Mouse (Mus musculus): ENCODE results near the gene Cib2.

Cib2 gene

DNA sequence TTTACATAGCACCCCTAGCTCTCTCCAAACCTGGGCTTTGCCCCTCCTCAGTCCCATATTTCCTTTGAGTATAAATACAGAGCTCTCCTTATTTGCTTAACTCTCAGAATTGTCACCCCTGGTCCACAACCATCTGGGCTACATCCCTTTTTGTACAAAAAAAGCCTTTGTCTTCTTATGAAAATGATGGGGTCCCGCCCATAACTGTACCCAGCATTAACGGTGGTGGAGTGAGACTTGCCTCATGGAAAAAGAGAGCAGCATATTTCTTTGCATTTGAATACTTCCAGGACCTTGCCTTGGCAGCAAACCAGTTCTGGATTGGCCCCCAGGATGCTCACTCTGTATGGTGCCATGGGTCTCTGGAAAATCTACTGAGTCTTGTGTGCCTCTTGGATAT is 30.1 kb downstream of the Cib2 start:
- POLR2A ChIA-PET, result no interaction called here
- CTCF ChIA-PET, result interaction anchor here in 3 of 4 experiments (0.5 to 0.8 kb wide), 3 partner anchors 17 to 329 kb away, joined by 3 read pairs; no protein-coding TSS in a partner anchor

DNA sequence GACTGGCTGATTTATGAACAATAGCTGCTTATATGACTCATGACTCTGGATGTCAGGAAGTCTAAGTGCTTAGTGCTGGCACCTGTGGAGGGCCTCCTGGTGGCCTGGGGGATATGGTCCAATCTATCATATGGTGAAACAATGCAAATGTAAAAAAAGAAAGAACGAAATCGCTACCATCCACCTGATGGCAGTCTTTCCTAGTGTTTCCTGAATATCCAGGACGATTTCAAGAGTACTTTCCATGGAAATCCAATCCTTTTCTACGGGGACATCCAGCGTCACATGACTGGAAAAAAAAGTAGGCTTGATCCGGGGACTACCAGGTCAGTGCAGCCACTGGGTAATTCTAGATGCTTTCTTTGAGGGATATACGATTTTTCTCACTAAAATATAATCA is 32.3 kb downstream of the Cib2 start:
- ChIA-PET CTCF (interaction anchor here in 2 of 4 experiments (0.6 to 1.5 kb wide), 2 partner anchors 106 to 149 kb away, joined by 3 read pairs; no protein-coding TSS in a partner anchor), POLR2A (interaction anchor here in 1 of 4 experiments (1.1 kb wide), 1 partner anchor 41 kb away, joined by 3 read pairs; no protein-coding TSS in a partner anchor)

DNA sequence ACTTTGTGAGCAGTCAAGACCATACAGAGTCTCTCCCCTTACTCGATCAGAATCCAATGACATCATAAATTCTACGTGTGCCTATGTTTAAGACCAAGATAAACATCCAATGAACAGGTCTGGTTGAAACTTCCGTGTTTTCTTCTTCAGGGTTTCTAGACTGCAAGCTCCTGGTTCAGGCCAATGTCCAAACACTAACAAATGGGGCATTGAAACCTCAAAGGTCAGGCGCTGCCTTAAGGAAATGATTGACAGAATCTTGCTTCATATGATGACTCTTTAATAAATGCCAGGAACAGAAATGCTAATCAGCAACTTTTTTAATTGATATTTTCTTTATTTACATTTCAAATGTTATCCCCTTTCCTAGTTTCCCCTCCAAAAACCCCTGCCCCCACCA is 39.7 kb downstream of the Cib2 start:
- POLR2A ChIA-PET, result no interaction called here

DNA sequence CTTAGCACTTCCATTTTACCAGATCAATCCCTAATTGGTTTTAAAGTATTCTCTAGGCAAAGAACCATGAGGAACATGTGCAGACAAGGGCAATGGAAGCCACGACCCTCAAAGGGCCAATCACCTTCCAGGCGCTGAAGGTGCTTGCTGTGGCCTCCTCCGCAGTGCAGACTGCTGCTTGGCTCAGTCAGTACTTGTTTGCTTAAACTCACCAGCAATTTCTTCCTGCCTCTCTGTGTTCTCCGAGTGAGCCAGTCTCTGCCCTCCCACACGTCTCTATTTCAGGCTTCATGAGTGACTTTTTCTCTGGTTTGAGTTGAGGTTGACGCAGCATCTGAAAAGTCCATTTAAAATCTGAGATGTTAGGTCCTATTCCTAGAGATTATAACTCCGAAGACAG is 41.1 kb downstream of the Cib2 start:
- POLR2A ChIA-PET, result interaction anchor here in 1 of 4 experiments (0.9 kb wide), 1 partner anchor 20 kb away, joined by 3 read pairs; the partner anchor contains the start of gene Sh2d7
- CTCF ChIA-PET, result no interaction called here

More for the DNA sequence above, 39.7 kb downstream of the Cib2 start:
- CTCF ChIA-PET, result no interaction called here

DNA sequence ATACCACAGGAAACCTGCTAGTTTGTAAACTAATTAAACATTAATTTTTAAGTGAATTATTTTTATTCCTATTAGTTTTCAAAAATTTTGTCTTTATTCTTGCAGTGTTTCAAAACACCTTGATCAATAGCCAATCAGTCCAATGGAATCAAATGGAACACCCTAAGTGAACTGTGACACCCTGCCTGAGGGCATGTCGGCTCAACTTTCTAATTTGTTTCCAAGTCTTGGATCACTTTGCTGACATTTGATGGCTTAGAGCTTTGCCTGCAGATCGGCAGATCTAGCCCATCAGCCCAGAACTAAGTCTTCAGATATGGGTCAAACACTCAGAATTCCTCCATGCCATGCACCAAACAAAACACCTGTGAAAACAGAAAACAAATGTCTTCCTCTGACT is 44.0 kb downstream of the Cib2 start:
- ChIA-PET POLR2A (interaction anchor here in 2 of 4 experiments (0.7 to 0.8 kb wide), 2 partner anchors 10 to 176 kb away, joined by 3 read pairs; no protein-coding TSS in a partner anchor), CTCF (no interaction called here)

DNA sequence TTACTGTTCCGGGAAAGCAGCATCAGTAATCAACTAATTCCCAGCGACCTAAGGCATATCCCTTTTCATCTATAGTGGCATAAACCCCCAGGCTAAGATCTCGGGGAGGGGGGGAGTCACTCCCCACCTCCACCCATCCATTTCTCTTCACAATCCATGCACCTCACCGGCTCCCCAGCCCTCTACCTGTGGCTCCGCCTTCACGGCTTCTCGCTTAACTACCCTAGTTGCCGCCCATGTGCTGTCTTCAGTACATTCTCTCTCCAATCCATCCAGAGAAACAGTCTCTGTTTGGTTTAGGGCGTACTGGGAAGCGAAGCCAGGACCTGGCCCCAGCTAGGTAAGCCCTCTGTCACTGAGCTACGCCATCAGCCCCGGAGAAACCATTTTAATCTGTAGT is 57.1 kb downstream of the Cib2 start:
- ChIA-PET POLR2A (interaction anchor here in 1 of 4 experiments (0.6 to 2.1 kb wide), 3 partner anchors 9 to 635 kb away, joined by 3 to 8 read pairs (median 3); partner anchors contain the start of gene Idh3a), CTCF (interaction anchor here in 1 of 4 experiments (0.6 kb wide), 1 partner anchor 340 kb away, joined by 3 read pairs; no protein-coding TSS in a partner anchor)

DNA sequence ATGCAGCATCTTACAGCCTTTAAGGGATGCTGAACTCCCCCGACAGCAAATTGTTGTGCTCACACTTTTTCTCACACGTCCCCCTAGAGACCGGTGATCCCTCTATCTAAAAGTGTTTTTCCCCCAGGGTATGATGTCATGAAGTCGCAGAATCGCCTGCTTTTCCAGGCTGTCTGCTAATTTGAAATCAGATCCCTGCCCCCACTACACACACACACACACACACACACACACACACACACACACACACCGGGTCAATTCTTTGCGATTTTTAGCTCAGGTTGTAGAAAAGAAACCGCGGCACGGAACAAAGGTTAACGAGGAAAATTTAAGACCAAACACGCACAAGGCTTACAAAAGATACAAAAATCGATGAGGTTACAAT is 57.9 kb downstream of the Cib2 start:
- POLR2A ChIA-PET, result interaction anchor here in 1 of 4 experiments (0.6 to 2.1 kb wide), 3 partner anchors 9 to 636 kb away, joined by 3 to 8 read pairs (median 3); partner anchors contain the start of gene Idh3a
- CTCF ChIA-PET, result interaction anchor here in 2 of 4 experiments (0.6 to 0.7 kb wide), 2 partner anchors 83 to 339 kb away, joined by 3 read pairs; no protein-coding TSS in a partner anchor

DNA sequence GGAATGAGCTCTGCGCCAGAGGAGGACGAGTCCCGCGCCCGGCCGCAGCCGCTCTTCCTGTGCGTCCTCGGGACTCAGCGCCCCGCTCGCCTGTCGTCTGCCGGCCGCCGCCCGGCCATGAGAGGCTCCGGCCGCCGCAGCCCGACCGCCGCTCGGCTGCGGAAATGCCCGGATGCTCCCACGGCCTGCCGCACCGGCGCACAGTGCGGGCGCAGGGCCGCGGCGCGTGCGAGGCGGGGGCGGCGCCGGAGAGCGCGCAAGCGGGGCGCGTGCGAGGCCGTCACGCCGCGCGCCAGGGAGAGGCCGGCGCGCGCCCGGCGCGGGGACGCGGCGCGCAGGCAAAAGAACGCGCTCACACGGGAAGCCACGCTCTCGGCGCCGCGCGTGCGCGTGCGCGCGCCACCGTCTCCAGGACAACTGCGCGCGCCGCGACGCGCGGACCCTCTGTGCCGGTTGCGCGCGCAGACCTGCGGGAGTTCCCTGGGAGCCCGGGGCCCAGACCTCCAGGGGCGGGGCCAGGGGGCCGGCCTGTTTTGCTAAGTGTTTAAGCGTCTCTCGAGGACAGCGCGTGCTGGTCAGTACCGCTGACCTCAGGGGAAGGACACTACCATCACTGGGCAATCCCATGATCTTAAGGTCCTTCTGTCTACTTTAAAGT is 58.4 kb downstream of the Cib2 start, which contains the start of gene Dmxl2:
TSS of gene Dmxl2 (minus strand) at position 174 of the 658 bp plus-strand sequence.
- POLR2A ChIA-PET, result interaction anchor here in 2 of 4 experiments (1.0 to 2.1 kb wide), 4 partner anchors 10 to 390 kb away, joined by 3 to 8 read pairs (median 4); partner anchors contain the start of gene Idh3a (in 1 of the 2)
- CTCF ChIA-PET, result interaction anchor here in 2 of 4 experiments (0.5 to 0.7 kb wide), 4 partner anchors 12 to 440 kb away, joined by 3 to 4 read pairs (median 3); no protein-coding TSS in a partner anchor

DNA sequence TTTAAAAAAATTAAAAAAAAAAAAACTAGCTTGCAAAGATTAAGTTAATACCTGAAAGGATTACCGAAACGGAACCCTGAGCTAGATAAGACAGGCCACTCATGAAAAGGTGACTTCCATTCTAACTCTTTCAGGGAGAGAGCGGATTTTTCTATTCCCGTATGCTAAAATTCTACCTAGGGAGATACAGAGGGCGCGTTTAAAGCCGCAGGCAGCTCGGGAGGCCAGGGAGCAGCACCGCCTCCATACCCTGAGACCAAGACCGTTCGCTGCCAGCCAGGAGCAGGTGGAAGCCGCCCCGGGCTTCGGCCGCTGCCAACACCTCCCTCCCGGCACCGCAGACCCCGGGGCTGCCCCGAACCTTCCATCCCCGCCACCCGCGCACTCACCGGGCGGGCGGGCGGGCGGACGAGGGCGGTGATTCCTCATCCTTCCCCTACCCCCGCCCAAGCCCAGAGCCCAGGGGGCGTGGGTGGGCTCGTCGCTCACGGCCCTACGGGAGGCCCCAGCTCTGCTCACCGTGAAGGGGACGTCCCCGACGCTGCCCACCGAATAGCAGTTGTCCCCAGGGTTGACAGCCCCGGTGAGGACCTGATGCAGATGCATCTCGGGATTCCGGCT is 59.1 kb downstream of the Cib2 start:
- CTCF ChIA-PET, result interaction anchor here in 1 of 4 experiments (0.5 to 0.7 kb wide), 3 partner anchors 11 to 440 kb away, joined by 3 to 4 read pairs (median 3); no protein-coding TSS in a partner anchor
- POLR2A ChIA-PET, result interaction anchor here in 3 of 4 experiments (0.7 to 2.1 kb wide), 5 partner anchors 9 to 391 kb away, joined by 3 to 8 read pairs (median 4); partner anchors contain the start of gene Idh3a (in 1 of the 3)

DNA sequence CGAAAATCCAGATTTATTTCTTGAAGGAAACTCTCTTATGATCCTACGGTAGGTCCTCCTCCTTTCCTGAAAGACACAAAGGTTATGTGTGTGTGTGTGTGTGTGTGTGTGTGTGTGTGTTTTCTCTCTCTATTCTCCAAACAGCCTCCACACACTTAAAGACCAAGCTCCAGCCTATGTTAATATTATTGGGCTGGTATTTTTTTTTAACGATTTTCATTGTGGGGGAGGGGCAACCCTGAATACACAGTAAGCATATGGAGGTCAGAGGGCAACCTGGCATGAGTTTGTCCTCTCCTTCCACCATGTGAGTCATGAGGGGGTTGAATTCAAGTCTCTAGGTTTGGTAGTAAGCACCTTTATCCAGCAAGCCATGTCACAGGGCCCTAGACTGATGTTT is 60.2 kb downstream of the Cib2 start:
- CTCF ChIA-PET, result no interaction called here
- POLR2A ChIA-PET, result interaction anchor here in 1 of 4 experiments (0.6 to 1.2 kb wide), 3 partner anchors 10 to 453 kb away, joined by 3 read pairs; no protein-coding TSS in a partner anchor

DNA sequence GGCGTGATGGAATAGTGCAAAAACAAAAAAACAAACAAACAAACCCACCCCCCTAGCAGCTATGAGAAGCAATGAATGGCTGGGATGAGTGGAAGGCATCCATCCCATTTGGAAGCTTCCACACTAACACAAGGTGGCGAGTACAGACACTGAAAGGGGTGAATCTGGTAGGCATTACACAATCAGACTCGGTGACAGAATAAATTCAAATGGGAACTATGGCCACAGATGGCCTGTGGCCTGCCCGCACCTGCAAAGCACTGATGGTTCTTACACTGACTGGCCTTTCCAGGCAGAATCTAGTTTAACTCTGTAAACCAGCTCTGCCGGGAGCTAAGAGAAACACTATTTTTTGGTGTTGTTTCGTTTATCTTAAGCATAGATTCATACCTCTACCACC is 60.7 kb downstream of the Cib2 start:
- ChIA-PET CTCF (interaction anchor here in 1 of 4 experiments (0.7 kb wide), 1 partner anchor 81 kb away, joined by 5 read pairs; no protein-coding TSS in a partner anchor), POLR2A (interaction anchor here in 2 of 4 experiments (0.6 to 1.2 kb wide), 3 partner anchors 9 to 497 kb away, joined by 3 read pairs; no protein-coding TSS in a partner anchor)

Measured in embryonic stem cell, embryonic (primary cell).